Mouse (Mus musculus) embryonic facial prominence, embryonic 10.5 days (tissue): ENCODE measurements around the gene Stoml2. TPM values are rescaled to one million over a fixed set of nuclear protein-coding genes. Genes with fewer than 3 reads are reported as not detected.
"Not testable (repeated sequence)": the region's sequence is repeated elsewhere in the genome, so short reads cannot be mapped to it uniquely, and the experiment has no call there.

Source experiments
- DNase-seq: peaks from one replicate; pipeline ENCODE4 v3.0.0-alpha.2; 2017; ENCODE audit warnings: low spot score
- H3K27ac ChIP-seq: fragments of 300-500 bp; sonication (generic); replicated peaks from 2 replicates; pipeline ENCODE4 v1.5.1; 2016; ENCODE audit warnings: mild to moderate bottlenecking
- H3K27me3 ChIP-seq: fragments of 300-500 bp; sonication (generic); replicated peaks from 2 replicates; pipeline ENCODE4 v1.6.1; 2016; ENCODE audit warnings: low read depth, mild to moderate bottlenecking; ENCODE audit not compliant: poor library complexity, severe bottlenecking
- H3K36me3 ChIP-seq: fragments of 300-500 bp; sonication (generic); replicated peaks from 2 replicates; pipeline ENCODE4 v1.6.1; 2016; ENCODE audit warnings: mild to moderate bottlenecking, moderate library complexity
- H3K4me1 ChIP-seq: fragments of 300-500 bp; sonication (generic); 2 replicates; pipeline ENCODE4 v1.6.1; 2016
- H3K4me3 ChIP-seq: fragments of 300-500 bp; sonication (generic); 2 replicates; pipeline ENCODE4 v1.5.1; 2016; ENCODE audit warnings: mild to moderate bottlenecking, moderate library complexity
- H3K9me3 ChIP-seq: fragments of 300-500 bp; sonication (generic); 2 replicates; pipeline ENCODE4 v1.6.1; 2016; ENCODE audit warnings: mild to moderate bottlenecking
- WGBS: fragments of 180-500 bp; shearing (Covaris S2); methylation state at CpG from one replicate; pipeline ENCODE4 v1.1.7; 2016; 5-methylcytosine and 5-hydroxymethylcytosine counted together
- polyA plus RNA-seq: library from polyadenylated mRNA; unstranded; fragments of >200 nt; fragmentation: Nextera tagmentation; extraction: Ambion mirVana; gene quantifications from 2 replicates; pipeline ENCODE4 v1.2.1, GENCODE M21; 2016

Gene Stoml2
- polyA plus RNA-seq, 1 experiment from 2014 or later = 467 TPM

GRCm38 (mm10) chr4:43018156-43018555 is 13.4 kb downstream of the Stoml2 start:
- peaks cover 70% of the 10 kb centered on the region for H3K36me3 ChIP-seq
- no peaks in the 10 kb centered on the region for H3K27me3 ChIP-seq
- H3K4me1 ChIP-seq = no peaks in the 10 kb centered on the region
- DNase-seq = no peak
- no peak overlapping the region for H3K27ac ChIP-seq
- no peak overlapping the region for H3K4me3 ChIP-seq
- no peaks in the 10 kb centered on the region for H3K9me3 ChIP-seq
- 95% methylated on average over 4 of the region's 4 CpGs for WGBS

- Histone ChIP-seq H3K4me1 (peaks cover 19% of the 10 kb centered on the region), H3K36me3 (peaks cover 13% of the 10 kb centered on the region), H3K9me3 (no peaks in the 10 kb centered on the region), H3K27ac (no peak overlapping the region), H3K27me3 (no peaks in the 10 kb centered on the region), H3K4me3 (no peak overlapping the region)
- WGBS = 94% methylated on average over 1 of the region's 1 CpGs
- no peak for DNase-seq
Measured at GRCm38 (mm10) chr4:43012091-43012490, 19.4 kb downstream of the Stoml2 start.

- Histone ChIP-seq H3K9me3 (no peaks in the 10 kb centered on the region), H3K4me1 (peaks cover 19% of the 10 kb centered on the region), H3K27ac (peak within 1 kb of the TSS; percentile 89), H3K4me3 (peak within 1 kb of the TSS; percentile 80), H3K36me3 (peaks cover 18% of the 10 kb centered on the region), H3K27me3 (no peaks in the 10 kb centered on the region)
- WGBS = 1% methylated on average over 37 of the region's 37 CpGs
- peak; percentile 90 for DNase-seq
Measured at GRCm38 (mm10) chr4:43010161-43011038, 21.1 kb downstream of the Stoml2 start, which contains the start of gene Fancg. TSS of gene Fancg (minus strand) at chr4:43010506.

GRCm38 (mm10) chr4:43005765-43006164 is 25.7 kb downstream of the Stoml2 start:
- DNase-seq = no peak
- H3K27me3 ChIP-seq = no peaks in the 10 kb centered on the region
- peaks cover 39% of the 10 kb centered on the region for H3K36me3 ChIP-seq
- H3K4me1 ChIP-seq = peaks cover 18% of the 10 kb centered on the region
- no peak overlapping the region for H3K4me3 ChIP-seq
- no peaks in the 10 kb centered on the region for H3K9me3 ChIP-seq
- H3K27ac ChIP-seq = no peak overlapping the region
- 65% methylated on average over 2 of the region's 2 CpGs for WGBS

GRCm38 (mm10) chr4:43004951-43005350 is 26.6 kb downstream of the Stoml2 start:
- Histone ChIP-seq H3K36me3 (peaks cover 39% of the 10 kb centered on the region), H3K27ac (no peak overlapping the region), H3K9me3 (no peaks in the 10 kb centered on the region), H3K4me3 (no peak overlapping the region), H3K4me1 (peaks cover 15% of the 10 kb centered on the region), H3K27me3 (no peaks in the 10 kb centered on the region)
- 92% methylated on average over 3 of the region's 3 CpGs for WGBS
- DNase-seq = no peak

DNA sequence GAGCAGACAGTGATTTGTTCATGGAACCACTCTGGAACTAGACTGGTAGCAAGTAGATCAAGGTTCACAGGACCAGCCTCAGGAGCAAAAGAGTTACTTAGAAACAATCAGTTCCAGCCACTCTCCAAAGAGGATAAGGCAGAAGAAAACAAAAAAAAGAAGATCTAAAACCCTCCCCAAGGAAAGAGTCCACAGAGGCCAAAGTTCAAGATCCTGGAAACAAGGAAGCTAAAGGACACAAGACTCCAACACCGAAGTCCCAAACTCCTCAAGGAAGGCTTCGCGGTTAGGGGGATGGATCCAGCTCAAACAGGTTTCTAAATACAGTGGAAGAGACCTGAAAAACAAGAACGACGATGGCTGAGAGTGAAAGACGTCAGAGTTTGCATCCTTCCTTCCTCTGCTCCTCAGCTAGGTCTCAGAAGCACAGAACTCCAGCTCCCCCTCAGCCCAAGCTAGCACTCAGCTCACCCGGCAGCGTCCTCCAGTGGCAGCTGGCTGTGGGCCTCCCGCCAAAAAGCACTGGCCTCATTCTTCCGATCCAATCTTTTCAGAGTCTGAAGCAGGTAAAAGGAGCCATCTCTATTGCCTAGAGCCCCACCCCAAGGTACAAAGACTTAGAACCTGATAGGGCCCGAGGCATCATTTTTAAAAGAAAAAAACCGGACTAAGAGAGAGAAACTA is 28.6 kb downstream of the Stoml2 start:
- Histone ChIP-seq H3K27me3 (no peaks in the 10 kb centered on the region), H3K36me3 (peaks cover 46% of the 10 kb centered on the region), H3K9me3 (no peaks in the 10 kb centered on the region), H3K4me3 (no peak overlapping the region), H3K27ac (no peak overlapping the region), H3K4me1 (peaks cover 11% of the 10 kb centered on the region)
- no peak for DNase-seq
- WGBS = 81% methylated on average over 12 of the region's 12 CpGs

DNA sequence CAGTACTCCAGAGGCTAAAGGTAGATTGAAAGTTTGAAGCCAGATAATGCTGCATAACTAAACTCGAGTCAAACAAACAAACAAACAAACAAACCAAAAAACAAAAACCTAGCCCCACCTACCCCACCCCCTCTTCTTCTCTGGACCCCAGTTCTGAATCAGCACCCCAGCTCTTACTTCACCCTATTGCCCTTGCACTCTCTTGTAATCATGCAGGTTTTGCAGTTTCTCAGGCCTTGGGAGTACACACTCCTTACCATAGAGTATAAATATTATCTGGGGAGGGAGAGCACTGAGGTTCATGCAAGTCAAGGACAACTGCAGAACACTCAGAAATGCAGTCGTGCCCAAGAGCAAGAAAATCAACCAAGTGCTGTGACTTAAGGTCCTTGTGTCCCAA is 30.2 kb downstream of the Stoml2 start:
- Histone ChIP-seq H3K36me3 (peaks cover 51% of the 10 kb centered on the region), H3K27me3 (no peaks in the 10 kb centered on the region), H3K4me1 (peaks cover 18% of the 10 kb centered on the region), H3K4me3 (peak overlapping the region; percentile 94), H3K27ac (peak overlapping the region; percentile 98), H3K9me3 (no peaks in the 10 kb centered on the region)
- 90% methylated on average over 2 of the region's 2 CpGs for WGBS
- no peak for DNase-seq

GRCm38 (mm10) chr4:43000141-43000986 is 31.1 kb downstream of the Stoml2 start, which contains the start of gene Vcp:
TSS of gene Vcp (minus strand) at chr4:43000507.
- 2% methylated on average over 56 of the region's 56 CpGs for WGBS
- peaks cover 52% of the 10 kb centered on the region for H3K36me3 ChIP-seq

GRCm38 (mm10) chr4:42999451-43000140 is 31.9 kb downstream of the Stoml2 start:
- DNase-seq = peak; percentile 86
- peak overlapping the region; percentile 94 for H3K4me3 ChIP-seq
- peaks cover 52% of the 10 kb centered on the region for H3K36me3 ChIP-seq
- peaks cover 18% of the 10 kb centered on the region for H3K4me1 ChIP-seq
- H3K27me3 ChIP-seq = no peaks in the 10 kb centered on the region
- H3K9me3 ChIP-seq = no peaks in the 10 kb centered on the region
- peak overlapping the region; percentile 98 for H3K27ac ChIP-seq
- WGBS = under 1% methylated on average over 51 of the region's 51 CpGs

More at GRCm38 (mm10) chr4:43000141-43000986, 31.1 kb downstream of the Stoml2 start, which contains the start of gene Vcp:
- H3K4me1 ChIP-seq = peaks cover 18% of the 10 kb centered on the region
- not testable (repeated sequence) for H3K27me3 ChIP-seq, H3K9me3 ChIP-seq
- H3K27ac ChIP-seq = peak within 1 kb of the TSS; percentile 98
- DNase-seq = peak; percentile 99
- H3K4me3 ChIP-seq = peak within 1 kb of the TSS; percentile 94

DNA sequence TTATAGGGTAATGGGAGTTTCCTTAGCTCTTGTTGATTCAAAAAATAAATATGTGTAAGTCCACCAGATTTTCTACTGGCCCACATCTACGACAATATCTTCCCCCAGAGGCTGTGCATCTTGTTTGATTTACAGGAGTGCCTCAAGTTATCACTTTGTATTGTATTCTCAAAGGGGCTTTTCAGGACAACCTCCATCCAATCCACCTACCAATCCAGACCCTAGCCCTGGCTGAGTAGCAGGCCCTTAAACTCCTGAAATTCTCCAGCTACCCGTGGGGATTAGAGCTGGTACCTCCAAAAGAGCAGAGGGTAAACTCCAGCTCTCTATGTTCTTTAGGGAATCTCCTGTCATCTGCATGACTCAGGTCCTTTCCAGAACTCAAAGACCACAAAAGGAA is 33.5 kb downstream of the Stoml2 start:
- no peak overlapping the region for H3K27ac ChIP-seq
- H3K9me3 ChIP-seq = no peaks in the 10 kb centered on the region
- 80% methylated on average over 2 of the region's 2 CpGs for WGBS
- H3K4me1 ChIP-seq = peaks cover 18% of the 10 kb centered on the region
- no peak for DNase-seq
- peak overlapping the region; percentile 94 for H3K4me3 ChIP-seq
- no peaks in the 10 kb centered on the region for H3K27me3 ChIP-seq
- peaks cover 64% of the 10 kb centered on the region for H3K36me3 ChIP-seq

GRCm38 (mm10) chr4:42988296-42988695 is 43.2 kb downstream of the Stoml2 start:
- DNase-seq = no peak
- H3K36me3 ChIP-seq = peaks cover 100% of the 10 kb centered on the region
- H3K4me3 ChIP-seq = no peak overlapping the region
- 83% methylated on average over 1 of the region's 1 CpGs for WGBS
- H3K27me3 ChIP-seq = no peaks in the 10 kb centered on the region
- H3K27ac ChIP-seq = no peak overlapping the region
- H3K9me3 ChIP-seq = no peaks in the 10 kb centered on the region
- no peaks in the 10 kb centered on the region for H3K4me1 ChIP-seq
